Comparison of ENCODE assay signal across 19 mouse cellular contexts in the genomic region with DNA sequence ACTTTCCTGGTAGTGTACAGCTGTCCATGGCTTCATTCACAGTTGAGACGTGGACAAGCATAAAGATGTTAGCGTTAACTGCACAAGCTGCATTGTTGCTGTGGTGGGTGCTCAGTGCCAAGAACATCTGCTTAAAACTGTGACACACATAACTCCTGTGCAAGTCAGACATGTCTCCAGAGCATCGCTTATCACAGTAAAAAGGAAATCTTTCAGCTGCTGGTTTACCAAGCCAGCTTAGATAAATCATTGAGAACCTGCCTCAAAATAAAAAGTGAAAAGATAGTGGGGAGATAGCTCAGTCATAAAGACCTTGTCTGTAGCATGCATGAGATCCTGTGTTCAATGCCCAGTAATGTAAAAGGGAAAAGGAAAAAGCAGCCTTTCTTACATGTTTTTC.
"Had no signal": no experiment of that assay in that cellular context is flagged by ENCODE, and none has a peak within 500 bp of the region (broad histone marks: within the 10 kb centered on the region; RNA-seq: fewer than 3 reads in every experiment).

No protein-coding gene starts in this region.

- H3K9ac ChIP-seq: liver, embryonic 13.5 days; liver, embryonic 15.5 days; liver, postnatal 0 days; midbrain, embryonic 13.5 days; midbrain, embryonic 15.5 days; neural tube, embryonic 12.5 days had no signal

- H3K27ac ChIP-seq: liver, embryonic 13.5 days; liver, embryonic 15.5 days; macrophage; midbrain, embryonic 13.5 days; midbrain, embryonic 15.5 days; neural tube, embryonic 12.5 days had no signal

- H3K4me2 ChIP-seq: liver, embryonic 11.5 days; liver, embryonic 13.5 days; liver, embryonic 15.5 days; midbrain, embryonic 11.5 days; midbrain, embryonic 13.5 days; midbrain, embryonic 15.5 days; neural tube, embryonic 12.5 days had no signal

- DNase-seq: liver, embryonic 13.5 days; liver, postnatal 0 days; lung, adult 2 months; lung, postnatal 10 days; retina, postnatal 1 day; right cerebral cortex, adult 18-20 months; right cerebral cortex, postnatal 25 days; right cerebral cortex, postnatal 4 days; spleen, adult 18-20 months; thymus, adult 2 months; thymus, postnatal 14 days; thymus, postnatal 36 days had no signal

- ATAC-seq: liver, postnatal 0 days; midbrain, embryonic 13.5 days; midbrain, embryonic 15.5 days had no signal

- H3K4me1 ChIP-seq: liver, embryonic 13.5 days; liver, embryonic 15.5 days; midbrain, embryonic 13.5 days; midbrain, embryonic 15.5 days; neural tube, embryonic 12.5 days had no signal

- H3K9me3 ChIP-seq: liver, embryonic 13.5 days; liver, embryonic 15.5 days; midbrain, embryonic 13.5 days; midbrain, embryonic 15.5 days; neural tube, embryonic 12.5 days had no signal

- H3K36me3 ChIP-seq: midbrain, embryonic 15.5 days; neural tube, embryonic 12.5 days had no signal

- H3K4me3 ChIP-seq: liver, embryonic 13.5 days; liver, embryonic 15.5 days; midbrain, embryonic 13.5 days; midbrain, embryonic 15.5 days; neural tube, embryonic 12.5 days had no signal

- H3K27me3 ChIP-seq: liver, embryonic 13.5 days; liver, embryonic 15.5 days; midbrain, embryonic 13.5 days; midbrain, embryonic 15.5 days; neural tube, embryonic 12.5 days had no signal
